Mouse (Mus musculus): Measurements from ENCODE around the gene Agbl4. TPM values are rescaled to one million over a fixed set of nuclear protein-coding genes. Genes with fewer than 3 reads are reported as not detected.
"Not testable (repeated sequence)": the region's sequence is repeated elsewhere in the genome, so short reads cannot be mapped to it uniquely, and the experiment has no call there.

Agbl4 gene
- polyA plus RNA-seq, 1 experiment from 2014 or later: 1.9 TPM

DNA sequence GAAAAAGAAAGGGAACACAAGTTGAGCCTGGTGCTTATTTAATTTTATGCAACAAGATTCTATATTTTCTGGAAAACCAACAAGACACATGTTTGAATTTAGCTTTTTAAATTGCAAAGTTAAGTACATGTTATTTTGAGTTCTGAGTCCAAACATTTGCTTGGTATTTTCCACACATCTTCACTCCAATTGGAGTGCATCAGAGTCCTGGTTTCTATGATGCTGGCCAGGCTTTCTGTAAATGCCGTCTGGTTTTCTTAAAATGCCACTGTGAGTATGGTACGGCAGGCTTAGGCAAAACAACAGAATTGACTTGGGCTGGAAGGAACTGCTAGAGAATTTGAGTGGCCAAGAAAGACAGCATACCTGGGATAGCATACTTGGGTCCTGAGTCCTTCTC is 784.0 kb downstream of the Agbl4 start:
- no peak overlapping the region for H3K9ac ChIP-seq (replicated peaks)
- no peaks in the 10 kb centered on the region for H3K27me3 ChIP-seq
- no peak overlapping the region for H3K27ac ChIP-seq (replicated peaks)
- no peak overlapping the region for H3K4me2 ChIP-seq (replicated peaks)
- no peak for ATAC-seq (replicated peaks)
- no peak overlapping the region for H3K4me3 ChIP-seq
- H3K4me1 ChIP-seq: no peaks in the 10 kb centered on the region
- H3K36me3 ChIP-seq: no peaks in the 10 kb centered on the region
- no peaks in the 10 kb centered on the region for H3K9me3 ChIP-seq
- WGBS: 86% methylated on average over 2 of the region's 2 CpGs

DNA sequence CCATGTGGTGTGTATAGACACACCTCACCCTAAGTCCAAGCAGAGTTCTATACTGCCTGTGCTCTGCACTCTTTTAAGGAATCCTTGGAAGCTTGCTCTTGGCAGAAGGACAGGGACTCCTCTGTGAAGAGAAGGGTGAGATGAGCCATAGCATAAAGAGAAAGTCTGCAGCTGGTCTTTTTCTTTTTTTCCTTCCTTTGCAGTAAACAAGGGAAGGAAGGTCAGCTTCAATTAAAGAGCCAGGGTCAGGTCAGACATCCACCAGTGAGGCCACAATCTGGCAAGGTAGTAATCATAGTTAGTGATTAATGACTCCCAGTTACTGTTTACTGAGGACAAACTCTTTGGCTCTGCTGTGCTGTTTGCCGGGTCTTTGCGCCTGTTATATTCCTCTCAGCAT is 802.6 kb downstream of the Agbl4 start:
- H3K27me3 ChIP-seq: no peaks in the 10 kb centered on the region
- no peaks in the 10 kb centered on the region for H3K36me3 ChIP-seq
- no peak for ATAC-seq (replicated peaks)
- no peaks in the 10 kb centered on the region for H3K9me3 ChIP-seq
- H3K4me3 ChIP-seq: no peak overlapping the region
- no peaks in the 10 kb centered on the region for H3K4me1 ChIP-seq
- H3K9ac ChIP-seq (replicated peaks): no peak overlapping the region
- H3K27ac ChIP-seq (replicated peaks): no peak overlapping the region
- H3K4me2 ChIP-seq (replicated peaks): no peak overlapping the region
- 80% methylated on average over 2 of the region's 2 CpGs for WGBS

DNA sequence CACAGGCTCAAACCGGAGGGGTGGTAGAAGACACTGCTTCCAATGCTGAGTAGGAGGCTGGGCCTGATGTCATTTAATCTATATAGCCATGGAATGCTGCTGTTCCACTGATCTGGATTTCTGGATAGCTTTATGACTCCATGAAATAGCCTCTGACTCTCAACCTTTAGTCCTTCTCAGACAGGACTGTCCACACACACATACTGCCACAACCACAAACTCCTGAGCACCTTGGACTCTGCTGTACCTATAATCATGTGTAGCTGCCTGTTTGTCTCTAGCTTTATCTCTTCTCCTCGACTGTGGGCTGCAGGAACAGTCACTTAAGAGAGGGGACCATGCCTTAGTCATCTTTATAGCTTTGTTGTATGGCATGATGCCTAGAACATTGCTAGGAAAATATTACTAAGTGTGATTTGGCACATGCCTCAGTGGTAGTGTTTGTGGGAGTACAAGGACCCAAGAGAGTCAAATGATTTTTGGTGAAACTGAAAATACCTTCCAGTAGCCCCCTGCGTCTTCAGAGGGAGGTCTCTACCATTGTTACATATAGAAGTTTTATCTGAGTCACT is 817.8 kb downstream of the Agbl4 start:
- Histone ChIP-seq H3K4me2 (replicated peaks) (no peak overlapping the region), H3K36me3 (no peaks in the 10 kb centered on the region), H3K27ac (replicated peaks) (no peak overlapping the region), H3K27me3 (no peaks in the 10 kb centered on the region), H3K4me3 (no peak overlapping the region), H3K9me3 (no peaks in the 10 kb centered on the region), H3K9ac (replicated peaks) (no peak overlapping the region), H3K4me1 (no peaks in the 10 kb centered on the region)
- no peak for ATAC-seq (replicated peaks)
- 83% methylated on average over 3 of the region's 3 CpGs for WGBS

DNA sequence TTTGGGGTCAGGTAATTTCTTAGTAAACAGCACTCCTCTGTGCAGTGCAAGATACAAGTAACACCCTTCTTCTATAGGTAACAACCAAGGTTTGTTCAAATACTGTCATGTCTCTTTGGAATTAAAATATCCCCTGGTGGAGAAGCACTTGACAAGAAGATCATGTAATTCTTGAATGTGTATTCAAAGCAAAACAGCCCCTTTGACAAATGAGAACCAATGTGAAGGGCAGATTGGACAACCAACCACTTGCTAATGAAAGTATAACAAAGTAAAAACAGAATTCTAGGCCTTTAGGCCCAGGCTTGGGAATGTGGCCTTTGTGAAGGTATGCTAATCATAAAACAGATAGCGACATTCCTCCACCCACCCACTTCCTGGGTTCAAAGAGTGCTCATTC is 821.6 kb downstream of the Agbl4 start:
- H3K4me1 ChIP-seq; H3K9ac ChIP-seq (replicated peaks); H3K9me3 ChIP-seq; H3K4me2 ChIP-seq (replicated peaks); ATAC-seq (replicated peaks); H3K36me3 ChIP-seq; H3K27ac ChIP-seq (replicated peaks); H3K4me3 ChIP-seq; H3K27me3 ChIP-seq: not testable (repeated sequence)
- 68% methylated on average over 1 of the region's 1 CpGs for whole genome bisulfite sequencing

DNA sequence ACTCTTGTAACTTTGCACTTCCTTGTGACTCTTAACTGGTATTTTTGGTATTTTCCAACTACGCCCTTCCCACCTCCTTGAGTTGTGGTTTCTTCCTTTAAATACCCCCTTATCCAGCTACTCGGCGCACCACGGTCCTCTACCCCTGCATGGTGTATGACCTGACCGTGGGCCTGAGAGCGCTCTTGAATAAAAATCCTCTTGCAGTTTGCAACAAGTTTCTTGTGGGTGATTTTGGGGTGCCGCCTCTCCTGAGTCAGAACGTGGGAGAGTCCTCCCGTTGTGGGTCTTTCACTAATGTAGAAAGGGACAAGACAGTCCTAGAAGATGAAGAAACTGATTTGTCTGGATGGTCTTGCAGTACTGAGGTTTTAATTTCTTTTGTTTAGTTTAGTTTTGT is 822.1 kb downstream of the Agbl4 start:
- not testable (repeated sequence) for ATAC-seq (replicated peaks); H3K4me3 ChIP-seq; H3K4me2 ChIP-seq (replicated peaks); H3K36me3 ChIP-seq; H3K4me1 ChIP-seq; H3K27ac ChIP-seq (replicated peaks); H3K27me3 ChIP-seq; H3K9ac ChIP-seq (replicated peaks); H3K9me3 ChIP-seq
- WGBS: 90% methylated on average over 9 of the region's 9 CpGs

DNA sequence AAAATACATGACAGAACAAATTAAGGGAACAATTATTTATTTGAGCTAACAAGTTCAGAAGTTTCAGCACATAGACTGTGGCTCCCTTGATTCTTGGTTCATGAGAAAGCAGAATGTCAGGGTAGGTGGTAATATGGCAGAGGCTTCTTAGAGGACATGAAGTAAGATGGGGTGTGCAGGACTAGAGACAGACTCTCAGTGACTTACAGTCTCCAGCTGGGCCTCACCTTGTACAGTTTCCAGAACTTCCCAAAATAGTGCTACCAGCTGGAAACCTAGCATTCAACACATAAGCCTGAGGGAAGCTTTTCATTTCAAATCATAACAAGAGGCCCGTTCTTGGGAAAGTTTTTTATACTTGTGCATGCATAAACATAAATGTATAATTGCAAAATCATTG is 836.4 kb downstream of the Agbl4 start:
- 64% methylated on average over 1 of the region's 1 CpGs for WGBS
- Histone ChIP-seq H3K9me3 (no peaks in the 10 kb centered on the region), H3K27me3 (no peaks in the 10 kb centered on the region), H3K27ac (replicated peaks) (no peak overlapping the region), H3K4me1 (no peaks in the 10 kb centered on the region), H3K9ac (replicated peaks) (no peak overlapping the region), H3K36me3 (no peaks in the 10 kb centered on the region), H3K4me3 (no peak overlapping the region), H3K4me2 (replicated peaks) (no peak overlapping the region)
- ATAC-seq (replicated peaks): no peak

DNA sequence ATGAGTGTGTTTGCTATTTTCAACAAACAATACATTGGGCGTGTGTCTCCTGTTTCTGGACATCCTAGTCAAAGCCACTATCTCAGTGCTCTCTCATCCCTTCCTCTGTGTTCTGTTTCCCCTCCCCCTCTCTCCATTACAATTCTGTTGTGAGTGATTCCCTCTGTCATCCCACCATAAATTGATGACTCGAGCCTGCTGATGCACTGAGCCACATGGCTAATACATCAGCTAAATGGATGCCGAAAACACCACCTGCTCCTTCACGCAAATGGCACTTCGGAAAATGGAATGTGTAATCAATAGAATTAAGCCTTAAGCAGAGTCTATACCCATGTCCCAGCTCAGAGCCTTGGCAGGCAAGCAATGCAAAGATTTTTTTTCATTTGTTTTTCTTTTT is 854.5 kb downstream of the Agbl4 start:
- Histone ChIP-seq H3K4me2 (replicated peaks) (no peak overlapping the region), H3K27ac (replicated peaks) (no peak overlapping the region), H3K4me1 (no peaks in the 10 kb centered on the region), H3K9ac (replicated peaks) (no peak overlapping the region), H3K27me3 (no peaks in the 10 kb centered on the region), H3K4me3 (no peak overlapping the region), H3K36me3 (no peaks in the 10 kb centered on the region), H3K9me3 (no peaks in the 10 kb centered on the region)
- WGBS: 58% methylated on average over 5 of the region's 5 CpGs
- ATAC-seq (replicated peaks): peak; percentile 53; the same call in 1 of the 2 replicates

DNA sequence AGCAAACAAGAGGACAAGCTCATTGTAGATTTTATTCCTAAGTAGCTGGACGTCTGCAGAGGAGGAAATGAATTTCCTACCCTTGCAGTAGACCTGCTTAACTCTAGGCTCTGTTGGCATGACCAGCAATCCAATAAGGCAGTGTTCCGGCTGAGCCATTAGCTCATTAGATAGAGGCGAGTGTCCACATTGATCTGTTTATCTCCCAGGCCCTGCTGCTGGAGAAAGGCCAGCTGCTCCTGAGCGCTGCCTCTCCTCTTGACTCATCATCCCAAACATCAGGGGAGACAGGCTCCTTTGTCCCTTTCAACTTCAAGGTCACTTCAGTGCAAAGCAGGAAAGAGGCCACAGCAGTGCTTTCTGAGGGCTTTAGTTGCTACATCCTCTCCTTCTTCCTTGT is 858.0 kb downstream of the Agbl4 start:
- H3K4me1 ChIP-seq: no peaks in the 10 kb centered on the region
- H3K4me3 ChIP-seq: no peak overlapping the region
- no peaks in the 10 kb centered on the region for H3K27me3 ChIP-seq
- H3K36me3 ChIP-seq: no peaks in the 10 kb centered on the region
- no peak overlapping the region for H3K27ac ChIP-seq (replicated peaks)
- 26% methylated on average over 4 of the region's 4 CpGs for WGBS
- no peak for ATAC-seq (replicated peaks)
- H3K4me2 ChIP-seq (replicated peaks): no peak overlapping the region
- H3K9ac ChIP-seq (replicated peaks): no peak overlapping the region
- H3K9me3 ChIP-seq: no peaks in the 10 kb centered on the region

DNA sequence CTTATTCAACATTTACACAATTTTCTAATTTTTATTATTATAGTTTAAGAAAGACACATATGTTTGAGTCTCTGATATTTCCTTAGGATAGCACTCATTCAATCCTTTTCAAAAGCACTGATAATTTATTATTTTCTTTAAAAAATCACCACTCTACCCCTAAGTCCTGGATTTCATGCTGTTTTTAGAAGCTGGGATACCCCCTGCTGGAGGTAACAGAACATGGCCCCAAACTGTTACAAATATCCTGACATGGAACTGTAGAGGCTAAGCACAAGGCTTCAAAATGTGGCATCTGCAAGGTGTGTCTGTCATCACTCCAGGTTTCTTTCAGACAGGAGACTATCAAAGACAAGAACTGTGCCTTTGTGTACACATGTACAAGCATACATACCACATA is 859.5 kb downstream of the Agbl4 start:
- Histone ChIP-seq H3K4me1 (no peaks in the 10 kb centered on the region), H3K27me3 (no peaks in the 10 kb centered on the region), H3K27ac (replicated peaks) (no peak overlapping the region), H3K4me3 (no peak overlapping the region), H3K4me2 (replicated peaks) (no peak overlapping the region), H3K9ac (replicated peaks) (no peak overlapping the region), H3K36me3 (no peaks in the 10 kb centered on the region), H3K9me3 (no peaks in the 10 kb centered on the region)
- no peak for ATAC-seq (replicated peaks)

DNA sequence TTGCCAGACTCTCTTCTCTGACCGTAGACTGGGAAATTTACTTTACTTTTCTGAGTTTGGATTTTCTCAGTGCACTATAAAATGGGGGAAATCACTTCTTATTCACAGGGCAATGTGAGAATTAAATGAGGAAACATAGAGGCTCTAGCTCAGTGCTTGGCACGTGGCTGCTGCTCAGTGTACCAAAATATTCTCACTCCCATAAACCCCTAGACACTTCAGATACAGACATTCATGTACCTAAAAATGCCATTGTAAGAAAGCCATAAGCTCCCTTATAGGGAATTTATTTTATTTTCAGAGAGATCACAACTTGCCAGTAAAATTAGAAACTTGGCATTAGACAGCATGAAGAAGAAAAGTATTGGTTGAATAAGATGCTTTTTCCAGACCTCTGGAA is 883.5 kb downstream of the Agbl4 start:
- no peak overlapping the region for H3K27ac ChIP-seq (replicated peaks)
- no peaks in the 10 kb centered on the region for H3K9me3 ChIP-seq
- no peaks in the 10 kb centered on the region for H3K27me3 ChIP-seq
- H3K36me3 ChIP-seq: no peaks in the 10 kb centered on the region
- H3K9ac ChIP-seq (replicated peaks): no peak overlapping the region
- no peaks in the 10 kb centered on the region for H3K4me1 ChIP-seq
- no peak overlapping the region for H3K4me3 ChIP-seq
- WGBS: 82% methylated on average over 2 of the region's 2 CpGs
- H3K4me2 ChIP-seq (replicated peaks): no peak overlapping the region
- no peak for ATAC-seq (replicated peaks)

DNA sequence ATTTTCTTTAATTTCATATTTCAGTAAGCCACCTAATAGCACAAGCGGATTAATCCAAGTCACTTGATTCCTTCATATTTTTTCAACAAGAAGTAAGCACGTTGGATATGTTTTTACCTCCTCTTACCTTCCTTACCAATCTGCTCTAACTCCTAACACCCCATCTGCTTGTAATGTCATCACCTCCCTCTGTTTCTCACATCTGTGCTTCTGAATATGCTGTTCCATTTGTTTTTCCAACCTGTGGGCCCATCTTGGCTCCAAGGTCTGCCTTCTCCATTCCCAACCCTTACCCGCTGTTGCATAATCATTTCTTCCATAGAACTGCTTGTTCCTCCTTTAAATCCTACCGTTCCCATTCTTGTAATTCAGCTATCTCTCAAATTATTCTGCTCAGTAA is 884.4 kb downstream of the Agbl4 start:
- Histone ChIP-seq H3K4me3 (no peak overlapping the region), H3K4me1 (no peaks in the 10 kb centered on the region), H3K9ac (replicated peaks) (no peak overlapping the region), H3K36me3 (no peaks in the 10 kb centered on the region), H3K27ac (replicated peaks) (no peak overlapping the region), H3K4me2 (replicated peaks) (no peak overlapping the region), H3K27me3 (no peaks in the 10 kb centered on the region), H3K9me3 (no peaks in the 10 kb centered on the region)
- 96% methylated on average over 4 of the region's 4 CpGs for WGBS
- ATAC-seq (replicated peaks): no peak

DNA sequence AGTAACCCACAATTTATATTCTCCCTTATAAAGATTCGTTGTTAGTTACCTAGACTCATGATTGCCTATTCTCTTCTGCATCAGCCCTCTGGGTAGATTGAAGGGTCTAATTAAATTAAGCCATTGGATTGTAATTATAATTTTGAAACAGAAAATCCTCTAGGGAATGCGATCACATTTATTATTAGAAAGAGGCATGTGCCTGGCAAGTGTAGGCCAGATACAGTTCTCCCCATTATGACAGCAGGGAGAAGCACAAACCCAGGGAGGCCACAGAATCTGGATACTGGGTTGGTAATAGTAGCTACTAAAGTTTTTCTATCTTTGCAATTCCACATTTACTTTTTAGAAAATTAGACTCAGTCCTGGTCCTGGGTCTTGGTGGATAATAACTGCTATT is 887.2 kb downstream of the Agbl4 start:
- 66% methylated on average over 2 of the region's 2 CpGs for whole genome bisulfite sequencing
- Histone ChIP-seq H3K27me3 (no peaks in the 10 kb centered on the region), H3K4me2 (replicated peaks) (no peak overlapping the region), H3K9ac (replicated peaks) (no peak overlapping the region), H3K9me3 (no peaks in the 10 kb centered on the region), H3K27ac (replicated peaks) (no peak overlapping the region), H3K4me1 (no peaks in the 10 kb centered on the region), H3K36me3 (no peaks in the 10 kb centered on the region), H3K4me3 (no peak overlapping the region)
- no peak for ATAC-seq (replicated peaks)

DNA sequence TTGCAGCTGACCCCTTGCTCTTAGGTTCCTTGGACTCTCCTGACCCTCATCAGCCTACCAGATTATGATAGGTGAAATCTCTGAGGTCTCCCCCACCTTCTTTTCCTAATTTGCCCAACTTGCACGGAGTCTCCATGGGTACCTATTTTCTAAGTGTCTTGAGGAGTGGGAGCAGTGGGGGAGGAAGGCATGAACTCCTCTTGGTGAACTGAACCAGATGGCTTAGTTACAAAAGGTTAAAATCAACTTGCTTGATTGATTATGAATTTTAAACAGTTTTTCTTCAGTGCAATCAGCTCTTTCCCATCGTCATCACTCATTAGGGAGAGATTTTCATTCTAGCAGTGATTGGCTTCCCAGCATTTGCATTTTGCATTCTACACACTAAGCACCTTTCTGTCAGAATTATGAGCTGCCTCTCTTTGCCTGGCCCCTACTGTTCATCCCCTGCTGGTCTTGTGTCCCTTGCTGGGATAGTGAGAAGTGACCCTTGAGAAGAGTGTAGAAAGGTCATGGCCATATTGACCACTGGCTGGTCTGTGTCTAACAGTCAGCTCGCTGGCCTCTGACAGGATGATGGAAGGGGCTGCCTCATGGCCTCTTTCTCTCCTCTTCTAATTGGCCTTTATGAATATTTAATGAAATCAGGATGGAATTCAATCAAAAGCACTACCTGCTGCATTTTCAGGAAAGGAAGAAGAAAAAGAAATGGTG is 897.2 kb downstream of the Agbl4 start:
- Histone ChIP-seq H3K27me3 (no peaks in the 10 kb centered on the region), H3K4me2 (replicated peaks) (no peak overlapping the region), H3K9me3 (no peaks in the 10 kb centered on the region), H3K4me1 (no peaks in the 10 kb centered on the region), H3K27ac (replicated peaks) (no peak overlapping the region), H3K4me3 (no peak overlapping the region), H3K36me3 (no peaks in the 10 kb centered on the region), H3K9ac (replicated peaks) (no peak overlapping the region)
- ATAC-seq (replicated peaks): no peak; the same call in 1 of the 2 replicates
- 54% methylated on average over 3 of the region's 3 CpGs for WGBS

All from forebrain, embryonic 15.5 days (tissue).